Mouse (Mus musculus) CH12.LX (cell line): ENCODE data around the gene Hdac1.
"Not testable (repeated sequence)": the region's sequence is repeated elsewhere in the genome, so short reads cannot be mapped to it uniquely, and the experiment has no call there.

Source experiments
- BHLHE40 ChIP-seq: IDR thresholded peaks from 2 replicates; pipeline ENCODE4 v1.6.1; 2011; ENCODE audit warnings: mild to moderate bottlenecking, low read depth, low read length, improper control_type of control experiment
- CHD1 ChIP-seq: IDR thresholded peaks from 2 replicates; pipeline ENCODE4 v1.6.1; 2012; ENCODE audit warnings: low read depth, low read length, improper control_type of control experiment, inconsistent platforms
- CTCF ChIP-seq, 2 experiments: IDR thresholded peaks in 1 of 2; conservative IDR thresholded peaks in 1 of 2; 2 replicates each; pipeline ENCODE4 v1.5.1; 2011 to 2012; ENCODE audit warnings: low read depth in 2 of 2, low read length in 2 of 2, improper control_type of control experiment in 1 of 2, inconsistent platforms in 1 of 2, mild to moderate bottlenecking in 1 of 2, moderate library complexity in 1 of 2
- E2F4 ChIP-seq: IDR thresholded peaks from 2 replicates; pipeline ENCODE4 v1.6.1; 2011; ENCODE audit warnings: low read depth, low read length, improper control_type of control experiment; ENCODE audit not compliant: insufficient replicate concordance
- EP300 ChIP-seq: IDR thresholded peaks from 2 replicates; pipeline ENCODE4 v1.6.1; 2011; ENCODE audit warnings: low read length, improper control_type of control experiment
- MAX ChIP-seq: IDR thresholded peaks from 2 replicates; pipeline ENCODE4 v1.6.1; 2011; ENCODE audit warnings: low read length, improper control_type of control experiment
- MYC ChIP-seq: IDR thresholded peaks from 2 replicates; pipeline ENCODE4 v1.6.1; 2011; ENCODE audit warnings: low read depth, mild to moderate bottlenecking, improper control_type of control experiment, low read length
- POLR2A ChIP-seq: IDR thresholded peaks from 2 replicates; pipeline ENCODE4 v1.6.1; 2011; ENCODE audit warnings: low read depth, mild to moderate bottlenecking, improper control_type of control experiment, low read length
- RAD21 ChIP-seq: IDR thresholded peaks from 2 replicates; pipeline ENCODE4 v1.6.1; 2011; ENCODE audit warnings: low read depth, mild to moderate bottlenecking, low read length, improper control_type of control experiment, moderate library complexity
- RCOR1 ChIP-seq: conservative IDR thresholded peaks from 2 replicates; pipeline ENCODE4 v1.6.1; 2012; ENCODE audit warnings: low read depth, mild to moderate bottlenecking, inconsistent platforms, low read length, improper control_type of control experiment
- USF1 ChIP-seq: IDR thresholded peaks from 2 replicates; pipeline ENCODE4 v1.6.1; 2014; ENCODE audit warnings: low read depth, mild to moderate bottlenecking, inconsistent platforms, low read length, improper control_type of control experiment

DNA sequence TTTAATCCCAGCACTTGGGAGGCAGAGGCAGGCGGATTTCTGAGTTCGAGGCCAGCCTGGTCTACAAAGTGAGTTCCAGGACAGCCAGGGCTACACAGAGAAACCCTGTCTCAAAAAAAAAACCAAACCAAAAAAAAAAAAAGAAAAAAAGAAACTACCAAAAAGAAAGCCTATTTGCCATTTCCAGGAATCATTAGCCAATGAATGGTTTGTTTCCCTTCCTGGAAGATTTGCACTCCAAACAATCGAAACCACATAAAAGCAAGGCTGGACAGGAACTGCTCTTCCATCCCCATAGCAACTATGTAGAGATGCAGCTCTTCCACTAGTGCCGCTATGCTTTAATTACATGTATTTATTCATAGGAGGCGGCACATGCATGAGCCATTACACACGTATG, 12.0 kb upstream of the Hdac1 start:
- TF ChIP-seq POLR2A; RAD21; MAX; RCOR1; E2F4; USF1; CHD1; EP300; BHLHE40; CTCF (conservative IDR thresholded peaks at IDR 0.05 in 1 of 2, IDR thresholded peaks at IDR 0.05 in 1 of 2; ENCODE audit: low read depth in 2 of 2, low read length in 2 of 2); MYC: not testable (repeated sequence)
